Mouse (Mus musculus) MEL (cell line): ENCODE measurements around the gene Selenow. TPM values are rescaled to one million over a fixed set of nuclear protein-coding genes. Genes with fewer than 3 reads are reported as not detected.

Experiments
- DNase-seq: peaks from one replicate; pipeline ENCODE4 v3.0.0; 2011; ENCODE audit warnings: low read depth, low spot score
- H3K27ac ChIP-seq: 2 replicates; pipeline ENCODE4 v1.5.1; 2012; ENCODE audit warnings: low read depth, mild to moderate bottlenecking, control low read depth, low read length, moderate library complexity; ENCODE audit not compliant: control insufficient read depth
- H3K27me3 ChIP-seq, 2 experiments: fragments of 150-350 bp in 1 of 2; sonication (generic) in 1 of 2; 2 replicates each; pipeline ENCODE4 v1.6.1; 2012; ENCODE audit warnings: low read length in 2 of 2, mild to moderate bottlenecking in 2 of 2, improper control_type of control experiment in 1 of 2, moderate library complexity in 1 of 2; ENCODE audit not compliant: insufficient read depth in 2 of 2, control insufficient read depth in 1 of 2
- H3K36me3 ChIP-seq, 2 experiments: 2 replicates each; pipeline ENCODE4 v1.6.1; 2012 to 2014; ENCODE audit warnings: low read length in 2 of 2, improper control_type of control experiment in 1 of 2, inconsistent platforms in 1 of 2, mild to moderate bottlenecking in 1 of 2; ENCODE audit not compliant: insufficient read depth in 2 of 2, control insufficient read depth in 1 of 2
- H3K4me1 ChIP-seq, 2 experiments: fragments of 150-350 bp in 1 of 2; sonication (generic) in 1 of 2; 2 replicates each; pipeline ENCODE4 v1.6.1; 2012; ENCODE audit warnings: low read length in 2 of 2, improper control_type of control experiment in 1 of 2, mild to moderate bottlenecking in 1 of 2; ENCODE audit not compliant: insufficient read depth in 2 of 2, control insufficient read depth in 1 of 2
- H3K4me3 ChIP-seq, 2 experiments: fragments of 150-350 bp in 1 of 2; sonication (generic) in 1 of 2; 2 replicates each; pipeline ENCODE4 v1.5.1; 2012; ENCODE audit warnings: low read depth in 2 of 2, low read length in 2 of 2, mild to moderate bottlenecking in 2 of 2, moderate library complexity in 2 of 2, control low read depth in 1 of 2, improper control_type of control experiment in 1 of 2; ENCODE audit not compliant: control insufficient read depth in 1 of 2, insufficient read depth in 1 of 2
- H3K79me2 ChIP-seq: 2 replicates; pipeline ENCODE4 v1.6.1; 2012; ENCODE audit warnings: mild to moderate bottlenecking, low read length, moderate library complexity; ENCODE audit not compliant: control insufficient read depth, poor library complexity, insufficient read depth
- H3K9ac ChIP-seq: 2 replicates; pipeline ENCODE4 v1.6.1; 2012; ENCODE audit warnings: low read depth, mild to moderate bottlenecking, control low read depth, low read length, moderate library complexity; ENCODE audit not compliant: control insufficient read depth, poor library complexity, severe bottlenecking
- H3K9me3 ChIP-seq: fragments of 150-350 bp; sonication (generic); replicated peaks from 2 replicates; pipeline ENCODE4 v1.6.1; 2012; ENCODE audit warnings: mild to moderate bottlenecking, low read length, improper control_type of control experiment, moderate library complexity; ENCODE audit not compliant: insufficient read depth
- BHLHE40 ChIP-seq: IDR thresholded peaks from 2 replicates; pipeline ENCODE4 v1.6.1; 2012; ENCODE audit warnings: low read depth, mild to moderate bottlenecking, inconsistent platforms, low read length, improper control_type of control experiment, borderline replicate concordance
- CHD2 ChIP-seq: IDR thresholded peaks from 2 replicates; pipeline ENCODE4 v1.6.1; 2011; ENCODE audit warnings: low read length, improper control_type of control experiment
- E2F4 ChIP-seq: IDR thresholded peaks from 2 replicates; pipeline ENCODE4 v1.6.1; 2011; ENCODE audit warnings: low read depth, low read length, improper control_type of control experiment, borderline replicate concordance
- ELF1 ChIP-seq: IDR thresholded peaks from 2 replicates; pipeline ENCODE4 v1.6.1; 2014; ENCODE audit warnings: low read depth, mild to moderate bottlenecking, inconsistent platforms, low read length, improper control_type of control experiment, moderate library complexity
- GABPA ChIP-seq: IDR thresholded peaks from 2 replicates; pipeline ENCODE4 v1.6.1; 2012; ENCODE audit warnings: low read depth, mild to moderate bottlenecking, inconsistent platforms, low read length, improper control_type of control experiment, moderate library complexity
- HCFC1 ChIP-seq: IDR thresholded peaks from 2 replicates; pipeline ENCODE4 v1.6.1; 2012; ENCODE audit warnings: low read depth, mild to moderate bottlenecking, inconsistent platforms, low read length, improper control_type of control experiment, moderate library complexity
- JUND ChIP-seq: IDR thresholded peaks from 2 replicates; pipeline ENCODE4 v1.6.1; 2011; ENCODE audit warnings: low read depth, mild to moderate bottlenecking, improper control_type of control experiment, low read length
- MEF2A ChIP-seq: IDR thresholded peaks from 2 replicates; pipeline ENCODE4 v1.6.1; 2014; ENCODE audit warnings: low read depth, mild to moderate bottlenecking, inconsistent platforms, low read length, improper control_type of control experiment; ENCODE audit not compliant: poor library complexity, insufficient replicate concordance, severe bottlenecking; ENCODE audit errors: extremely low read depth
- MYB ChIP-seq: IDR thresholded peaks from 2 replicates; pipeline ENCODE4 v1.6.1; 2011; ENCODE audit warnings: mild to moderate bottlenecking, low read depth, low read length, improper control_type of control experiment
- MYC ChIP-seq: IDR thresholded peaks from 2 replicates; pipeline ENCODE4 v1.6.1; 2011; ENCODE audit warnings: low read depth, mild to moderate bottlenecking, low read length, improper control_type of control experiment, moderate library complexity
- NRF1 ChIP-seq: IDR thresholded peaks from 2 replicates; pipeline ENCODE4 v1.6.1; 2014; ENCODE audit warnings: low read depth, mild to moderate bottlenecking, inconsistent platforms, low read length, improper control_type of control experiment, moderate library complexity; ENCODE audit not compliant: poor library complexity, insufficient read depth, severe bottlenecking
- POLR2A ChIP-seq, 2 experiments: IDR thresholded peaks; 2 replicates each; pipeline ENCODE4 v1.6.1; 2011 to 2012; ENCODE audit warnings: low read length in 2 of 2, mild to moderate bottlenecking in 2 of 2, control low read depth in 1 of 2, improper control_type of control experiment in 1 of 2, low read depth in 1 of 2, moderate library complexity in 1 of 2; ENCODE audit not compliant: control insufficient read depth in 1 of 2, insufficient read depth in 1 of 2, poor library complexity in 1 of 2
- POLR2AphosphoS5 ChIP-seq: IDR thresholded peaks from 2 replicates; pipeline ENCODE4 v1.6.1; 2012; ENCODE audit warnings: low read depth, borderline replicate concordance, mild to moderate bottlenecking, inconsistent platforms, low read length, moderate library complexity, mixed read lengths
- RAD21 ChIP-seq: IDR thresholded peaks from 2 replicates; pipeline ENCODE4 v1.6.1; 2011; ENCODE audit warnings: mild to moderate bottlenecking, low read depth, low read length, improper control_type of control experiment
- SIN3A ChIP-seq: IDR thresholded peaks from 2 replicates; pipeline ENCODE4 v1.6.1; 2012; ENCODE audit warnings: low read length, improper control_type of control experiment, inconsistent platforms
- SMC3 ChIP-seq: IDR thresholded peaks from 2 replicates; pipeline ENCODE4 v1.6.1; 2011; ENCODE audit warnings: low read depth, low read length, improper control_type of control experiment
- TAL1 ChIP-seq: IDR thresholded peaks from 2 replicates; pipeline ENCODE4 v1.6.1; 2012; ENCODE audit warnings: mild to moderate bottlenecking, inconsistent platforms, low read length, moderate library complexity, mixed read lengths
- UBTF ChIP-seq: IDR thresholded peaks from 2 replicates; pipeline ENCODE4 v1.6.1; 2012; ENCODE audit warnings: low read depth, mild to moderate bottlenecking, inconsistent platforms, low read length, improper control_type of control experiment, moderate library complexity, borderline replicate concordance; ENCODE audit not compliant: insufficient read depth
- USF2 ChIP-seq, 2 experiments: IDR thresholded peaks; 2 replicates each; pipeline ENCODE4 v1.6.1; 2011 to 2012; ENCODE audit warnings: improper control_type of control experiment in 2 of 2, low read length in 2 of 2, borderline replicate concordance in 1 of 2, inconsistent platforms in 1 of 2, low read depth in 1 of 2, mild to moderate bottlenecking in 1 of 2; ENCODE audit not compliant: insufficient read depth in 1 of 2
- polyA plus RNA-seq, 2 experiments: library from polyadenylated mRNA; stranded (reverse) in 1 of 2; unstranded in 1 of 2; fragments of >175 nt in 1 of 2; fragments of >200 nt in 1 of 2; gene quantifications; 2 replicates each; pipeline versions ENCODE4 v1.2.1 to v1.2.4; 2012; ENCODE audit warnings: low replicate concordance in 2 of 2, low read depth in 1 of 2; ENCODE audit not compliant: insufficient read length in 2 of 2, insufficient read depth in 1 of 2, missing spikeins in 1 of 2
- total RNA-seq: library from RNA; depleted of rRNA; stranded (reverse); fragments of 300-350 nt; gene quantifications from 2 replicates; pipeline ENCODE4 v1.2.3, GENCODE M21; 2012

Gene Selenow
- total and polyA plus RNA-seq, 3 experiments, result 13.1 to 71.2 TPM; not detected in 1

- no peak for DNase-seq
- Histone ChIP-seq H3K4me3 (peak overlapping the region; percentile 96 to 98), H3K27ac (peak overlapping the region; percentile 68), H3K9ac (peak overlapping the region; percentile 98), H3K27me3 (no peaks in the 10 kb centered on the region), H3K79me2 (peaks cover 25% of the 10 kb centered on the region), H3K36me3 (peaks cover 4 to 38% of the 10 kb centered on the region in 2 experiments; a peak in 3 of 4 replicates), H3K4me1 (peaks cover 7 to 33% of the 10 kb centered on the region in 2 experiments), H3K9me3 (no peaks in the 10 kb centered on the region)
- TF ChIP-seq BHLHE40 (no peak), TAL1 (no peak), POLR2AphosphoS5 (no peak), ELF1 (no peak), MYB (no peak), RAD21 (no peak), E2F4 (no peak), SMC3 (no peak), POLR2A (IDR thresholded peaks at IDR 0.05; ENCODE audit: control insufficient read depth in 1 of 2, insufficient read depth in 1 of 2, low read depth in 1 of 2, low read length in 2 of 2, poor library complexity in 1 of 2) (no peak), MEF2A (no peak)
These were observed 23.0 kb upstream of the Selenow start for GRCm38 (mm10) chr7:15945211-15945610.

DNA sequence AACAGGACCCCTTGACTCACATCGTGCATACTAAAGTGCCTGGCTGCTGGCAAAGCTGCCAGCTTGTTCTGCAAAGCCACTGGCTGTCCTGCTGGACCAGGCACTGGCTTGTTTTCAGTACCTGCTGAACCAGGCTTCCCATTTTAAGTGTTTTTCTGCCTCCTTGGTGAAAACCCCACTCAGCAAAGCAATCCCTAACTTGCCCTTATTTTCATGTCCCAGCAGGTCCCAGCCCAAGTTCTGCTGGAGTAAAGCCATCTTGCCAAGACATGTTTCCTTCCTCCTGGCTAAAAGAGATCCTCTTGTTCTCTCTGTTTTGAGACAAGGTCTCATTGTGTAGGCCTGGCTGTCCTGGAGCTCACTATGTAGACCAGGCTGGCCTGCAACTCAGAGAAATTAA, 22.1 kb upstream of the Selenow start:
- no peak overlapping the region for H3K27ac ChIP-seq
- H3K36me3 ChIP-seq, result peaks cover 4 to 34% of the 10 kb centered on the region in 2 experiments; a peak in 3 of 4 replicates
- H3K79me2 ChIP-seq, result peaks cover 25% of the 10 kb centered on the region
- no peaks in the 10 kb centered on the region for H3K27me3 ChIP-seq
- H3K4me1 ChIP-seq, result peaks cover 7 to 27% of the 10 kb centered on the region in 2 experiments
- peak overlapping the region; percentile 98; the same call in 1 of the 2 replicates for H3K9ac ChIP-seq
- H3K4me3 ChIP-seq, result peak overlapping the region in 1 of 2 experiments; percentile 98; a peak in 2 of 4 replicates
- no peaks in the 10 kb centered on the region for H3K9me3 ChIP-seq
- TF ChIP-seq MYC, result no peak
- no peak for TF ChIP-seq NRF1
- TF ChIP-seq UBTF, result no peak
- no peak for TF ChIP-seq MEF2A
- TF ChIP-seq ELF1, result no peak
- no peak for TF ChIP-seq GABPA
- TF ChIP-seq RAD21, result no peak
- TF ChIP-seq TAL1, result no peak
- TF ChIP-seq CHD2, result no peak
- no peak for TF ChIP-seq JUND
- TF ChIP-seq USF2 (IDR thresholded peaks at IDR 0.05; ENCODE audit: borderline replicate concordance in 1 of 2, insufficient read depth in 1 of 2, low read depth in 1 of 2, low read length in 2 of 2), result no peak
- TF ChIP-seq HCFC1, result no peak
- no peak for TF ChIP-seq SIN3A
- no peak for DNase-seq
